Mouse (Mus musculus): Measurements from ENCODE around the gene Rcsd1. TPM values are rescaled to one million over a fixed set of nuclear protein-coding genes. Genes with fewer than 3 reads are reported as not detected.

Gene Rcsd1
- polyA plus RNA-seq, 1 experiment from 2014 or later = 15.0 TPM

- DNase-seq = no peak
Measured at GRCm38 (mm10) chr1:165613926-165614325, 95.6 kb downstream of the Rcsd1 start.

DNA sequence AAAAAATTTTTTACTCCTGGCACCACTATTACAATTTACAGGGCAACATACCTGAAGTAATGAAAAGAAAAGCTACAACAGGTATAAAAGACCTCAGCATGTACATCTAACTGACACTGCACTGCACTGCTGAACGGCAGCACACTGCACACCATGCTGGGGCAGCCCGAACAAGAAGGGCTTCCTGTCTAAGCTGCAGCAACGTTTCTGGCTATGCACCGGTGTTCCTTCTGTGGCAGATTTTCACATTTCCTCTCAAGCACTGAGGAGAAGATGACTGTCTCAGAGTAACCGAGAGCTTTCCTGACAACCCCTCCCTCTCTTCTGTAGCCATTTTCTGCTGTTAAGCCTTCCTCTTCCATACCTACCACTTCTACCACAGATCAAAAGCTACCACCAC, 96.8 kb downstream of the Rcsd1 start:
- H3K4me2 ChIP-seq (ENCODE audit: low read depth, low read length) = no peak overlapping the region
- no peak for DNase-seq
- no peaks in the 10 kb centered on the region for H3K36me3 ChIP-seq (replicated peaks; ENCODE audit: insufficient read depth, low read length)
- H3K4me1 ChIP-seq (ENCODE audit: insufficient read depth) = peaks cover 14% of the 10 kb centered on the region
- H3K27ac ChIP-seq (ENCODE audit: low read depth) = no peak overlapping the region
- H3K9ac ChIP-seq (replicated peaks) = no peak overlapping the region
- H3K27me3 ChIP-seq (ENCODE audit: insufficient read depth, low read length) = no peaks in the 10 kb centered on the region
- ATAC-seq = no peak
- no peaks in the 10 kb centered on the region for H3K9me3 ChIP-seq (ENCODE audit: low read length)
- H3K4me3 ChIP-seq (ENCODE audit: low read depth, low read length) = no peak overlapping the region
- WGBS (ENCODE audit: insufficient replicate concordance) = 28% methylated on average over 5 of the region's 5 CpGs
- no peak for TF ChIP-seq CTCF (IDR thresholded peaks at IDR 0.05; ENCODE audit: low read depth)
- TF ChIP-seq EP300 (IDR thresholded peaks at IDR 0.05; ENCODE audit: low read depth) = no peak

More at GRCm38 (mm10) chr1:165613926-165614325, 95.6 kb downstream of the Rcsd1 start:
- Histone ChIP-seq H3K4me1 (ENCODE audit: insufficient read depth) (peaks cover 17% of the 10 kb centered on the region), H3K27ac (ENCODE audit: low read depth) (no peak overlapping the region), H3K4me3 (ENCODE audit: low read depth, low read length) (no peak overlapping the region), H3K9ac (replicated peaks) (no peak overlapping the region), H3K27me3 (ENCODE audit: insufficient read depth, low read length) (no peaks in the 10 kb centered on the region), H3K4me2 (ENCODE audit: low read depth, low read length) (no peak overlapping the region), H3K9me3 (ENCODE audit: low read length) (no peaks in the 10 kb centered on the region), H3K36me3 (replicated peaks; ENCODE audit: insufficient read depth, low read length) (no peaks in the 10 kb centered on the region)
- 74% methylated on average over 4 of the region's 4 CpGs for WGBS (ENCODE audit: insufficient replicate concordance)
- TF ChIP-seq EP300 (IDR thresholded peaks at IDR 0.05; ENCODE audit: low read depth) (no peak), CTCF (IDR thresholded peaks at IDR 0.05; ENCODE audit: low read depth) (no peak)
- no peak for ATAC-seq

DNA sequence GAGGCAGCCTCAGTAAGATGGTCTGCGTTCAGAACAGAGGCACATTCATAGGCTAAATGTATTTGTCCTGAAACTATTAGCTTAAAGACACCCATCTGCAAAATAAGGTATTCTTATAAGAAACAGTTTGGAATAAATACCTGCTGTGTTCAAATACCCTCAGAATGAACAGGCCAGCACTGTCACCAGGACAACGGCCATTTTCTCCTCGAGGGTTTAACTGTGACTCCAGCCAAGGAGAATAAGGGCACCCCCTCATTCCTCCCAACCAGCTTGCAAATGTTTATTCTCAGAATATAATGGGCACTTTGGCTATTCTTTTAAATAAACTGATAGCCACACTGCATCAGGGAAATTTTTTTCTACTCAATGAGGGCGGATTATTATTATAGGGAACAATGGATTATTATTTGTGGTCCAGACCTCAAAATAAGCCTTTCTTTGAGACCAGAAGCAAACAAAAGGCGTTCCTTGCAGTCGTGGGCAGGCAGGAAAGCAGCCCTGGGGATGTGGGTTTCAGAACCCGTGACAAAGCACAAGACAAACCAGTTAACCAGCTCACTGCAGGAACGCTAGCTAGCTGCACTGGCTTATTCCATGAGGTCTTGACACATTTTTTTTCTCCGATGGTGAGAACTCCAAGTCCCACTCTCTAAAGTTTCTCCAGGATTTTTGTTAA, 99.1 kb downstream of the Rcsd1 start:
- Histone ChIP-seq H3K36me3 (replicated peaks; ENCODE audit: insufficient read depth, low read length) (0 out of 2 replicates have a peak, but pooled peaks cover 3% of the 10 kb centered on the region), H3K4me2 (ENCODE audit: low read depth, low read length) (no peak overlapping the region), H3K4me1 (ENCODE audit: insufficient read depth) (peaks cover 7% of the 10 kb centered on the region), H3K27ac (ENCODE audit: low read depth) (no peak overlapping the region), H3K9ac (replicated peaks) (no peak overlapping the region), H3K4me3 (ENCODE audit: low read depth, low read length) (no peak overlapping the region), H3K27me3 (ENCODE audit: insufficient read depth, low read length) (no peaks in the 10 kb centered on the region), H3K9me3 (ENCODE audit: low read length) (no peaks in the 10 kb centered on the region)
- no peak for TF ChIP-seq CTCF (IDR thresholded peaks at IDR 0.05; ENCODE audit: low read depth)
- ATAC-seq = no peak
- DNase-seq = no peak
- 59% methylated on average over 9 of the region's 9 CpGs for WGBS (ENCODE audit: insufficient replicate concordance)

DNA sequence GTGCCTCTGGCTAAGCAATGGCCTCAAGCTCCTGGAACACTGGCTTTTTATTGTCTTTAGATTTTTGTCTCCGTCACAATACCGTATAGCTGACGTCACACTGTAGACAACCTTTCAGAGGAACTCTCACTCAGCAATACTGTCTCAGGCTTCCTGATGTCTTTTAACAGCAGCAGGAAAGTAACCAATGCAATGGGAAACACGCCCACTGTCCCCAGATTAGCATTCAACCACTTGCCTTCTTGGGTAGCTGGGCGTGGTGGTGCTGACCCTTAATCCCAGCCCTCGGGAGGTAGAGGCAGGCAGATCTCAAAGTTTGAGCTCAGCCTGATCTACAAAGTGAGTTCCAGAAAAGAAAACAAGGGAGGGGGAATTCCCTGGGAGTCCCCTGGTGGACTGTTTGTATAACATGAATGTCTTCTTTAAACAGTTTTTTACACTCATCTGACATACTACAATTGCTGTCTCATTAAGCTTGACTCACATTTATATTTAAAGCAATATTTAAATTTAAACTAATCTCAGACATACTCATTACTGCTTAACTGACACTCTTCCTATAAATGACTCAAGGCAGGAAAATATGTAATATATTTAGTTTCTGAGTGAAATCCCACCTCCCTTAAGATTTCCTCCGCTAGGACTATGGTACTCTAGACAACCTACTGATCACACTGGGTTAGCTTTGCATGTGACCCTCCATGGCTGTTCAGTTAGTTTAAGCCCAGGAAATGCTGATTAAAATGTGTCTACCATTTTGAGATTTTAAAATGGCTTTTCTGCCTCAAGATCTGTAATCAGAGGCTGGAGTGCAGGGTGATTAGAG, 99.8 kb downstream of the Rcsd1 start:
- Histone ChIP-seq H3K27ac (ENCODE audit: low read depth) (peak overlapping the region; percentile 44), H3K27me3 (ENCODE audit: insufficient read depth, low read length) (no peaks in the 10 kb centered on the region), H3K36me3 (replicated peaks; ENCODE audit: insufficient read depth, low read length) (0 out of 2 replicates have a peak, but pooled peaks cover 3% of the 10 kb centered on the region), H3K4me1 (ENCODE audit: insufficient read depth) (peaks cover 7% of the 10 kb centered on the region), H3K9ac (replicated peaks) (no peak overlapping the region), H3K4me3 (ENCODE audit: low read depth, low read length) (no peak overlapping the region), H3K4me2 (ENCODE audit: low read depth, low read length) (0 out of 2 replicates have a peak overlapping the region, but pooled peaks have one; percentile 2), H3K9me3 (ENCODE audit: low read length) (no peaks in the 10 kb centered on the region)
- ATAC-seq (0 out of 2 replicates have a peak, but pooled peaks have one; percentile 23), DNase-seq (no peak)
- WGBS (ENCODE audit: insufficient replicate concordance) = 43% methylated on average over 7 of the region's 7 CpGs
- TF ChIP-seq CTCF (IDR thresholded peaks at IDR 0.05; ENCODE audit: low read depth) = no peak; the same call in 1 of the 2 replicates
- no peak for TF ChIP-seq EP300 (IDR thresholded peaks at IDR 0.05; ENCODE audit: low read depth)

GRCm38 (mm10) chr1:165608904-165609303, 100.7 kb downstream of the Rcsd1 start:
- 0 out of 2 replicates have a peak overlapping the region, but pooled peaks have one; percentile 2 for H3K4me2 ChIP-seq (ENCODE audit: low read depth, low read length)
- ATAC-seq (peak; percentile 33; the same call in 1 of the 2 replicates), DNase-seq (no peak)
- H3K9ac ChIP-seq (replicated peaks) = no peak overlapping the region
- no peaks in the 10 kb centered on the region for H3K9me3 ChIP-seq (ENCODE audit: low read length)
- TF ChIP-seq EP300 (IDR thresholded peaks at IDR 0.05; ENCODE audit: low read depth) = no peak
- TF ChIP-seq CTCF (IDR thresholded peaks at IDR 0.05; ENCODE audit: low read depth) = no peak
- 0 out of 2 replicates have a peak, but pooled peaks cover 3% of the 10 kb centered on the region for H3K36me3 ChIP-seq (replicated peaks; ENCODE audit: insufficient read depth, low read length)
- H3K4me3 ChIP-seq (ENCODE audit: low read depth, low read length) = no peak overlapping the region
- H3K27me3 ChIP-seq (ENCODE audit: insufficient read depth, low read length) = no peaks in the 10 kb centered on the region
- H3K27ac ChIP-seq (ENCODE audit: low read depth) = peak overlapping the region; percentile 44; the same call in 1 of the 2 replicates
- peaks cover 7% of the 10 kb centered on the region for H3K4me1 ChIP-seq (ENCODE audit: insufficient read depth)
- WGBS (ENCODE audit: insufficient replicate concordance) = 50% methylated on average over 4 of the region's 4 CpGs

DNA sequence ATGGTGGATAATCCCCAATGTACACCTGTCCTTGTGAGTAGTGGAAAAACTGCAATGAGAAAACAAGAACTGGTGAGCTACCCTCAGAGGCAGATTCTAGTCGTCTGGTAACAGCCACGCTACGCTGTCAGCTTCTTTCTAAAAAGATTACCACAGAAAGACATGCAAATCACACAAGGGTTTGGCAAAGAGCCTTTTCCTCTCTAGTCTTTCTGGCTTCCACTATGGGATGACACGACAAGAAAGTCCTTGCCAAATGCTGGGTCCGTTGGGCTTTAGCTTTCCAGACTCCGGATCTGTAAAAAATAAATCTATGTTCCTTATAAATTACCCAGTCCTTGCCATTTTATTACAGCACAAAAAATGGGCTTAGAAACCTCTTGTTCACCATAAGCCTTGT, 103.8 kb downstream of the Rcsd1 start:
- TF ChIP-seq CTCF (IDR thresholded peaks at IDR 0.05; ENCODE audit: low read depth) (no peak), EP300 (IDR thresholded peaks at IDR 0.05; ENCODE audit: low read depth) (no peak)
- Histone ChIP-seq H3K9me3 (ENCODE audit: low read length) (no peaks in the 10 kb centered on the region), H3K4me3 (ENCODE audit: low read depth, low read length) (no peak overlapping the region), H3K27me3 (ENCODE audit: insufficient read depth, low read length) (no peaks in the 10 kb centered on the region), H3K36me3 (replicated peaks; ENCODE audit: insufficient read depth, low read length) (0 out of 2 replicates have a peak, but pooled peaks cover 3% of the 10 kb centered on the region), H3K27ac (ENCODE audit: low read depth) (no peak overlapping the region), H3K4me2 (ENCODE audit: low read depth, low read length) (no peak overlapping the region), H3K9ac (replicated peaks) (no peak overlapping the region), H3K4me1 (ENCODE audit: insufficient read depth) (peaks cover 7% of the 10 kb centered on the region)
- ATAC-seq (no peak), DNase-seq (no peak)
- WGBS (ENCODE audit: insufficient replicate concordance) = 83% methylated on average over 6 of the region's 6 CpGs

All from liver, postnatal 0 days (tissue).